Mouse (Mus musculus): ENCODE measurements around the gene Map7d3. TPM values are rescaled to one million over a fixed set of nuclear protein-coding genes. Genes with fewer than 3 reads are reported as not detected.
A peak's percentile ranks its signal among the peaks of the same experiment; 100 is the strongest.

Map7d3 gene
- total and polyA plus RNA-seq, 2 experiments = 0.09 TPM; not detected in 1

GRCm38 (mm10) chrX:56791268-56791667, 30.9 kb downstream of the Map7d3 start:
- DNase-seq (ENCODE audit: extremely low read depth, low read depth, low spot score) = peak; percentile 47

DNA sequence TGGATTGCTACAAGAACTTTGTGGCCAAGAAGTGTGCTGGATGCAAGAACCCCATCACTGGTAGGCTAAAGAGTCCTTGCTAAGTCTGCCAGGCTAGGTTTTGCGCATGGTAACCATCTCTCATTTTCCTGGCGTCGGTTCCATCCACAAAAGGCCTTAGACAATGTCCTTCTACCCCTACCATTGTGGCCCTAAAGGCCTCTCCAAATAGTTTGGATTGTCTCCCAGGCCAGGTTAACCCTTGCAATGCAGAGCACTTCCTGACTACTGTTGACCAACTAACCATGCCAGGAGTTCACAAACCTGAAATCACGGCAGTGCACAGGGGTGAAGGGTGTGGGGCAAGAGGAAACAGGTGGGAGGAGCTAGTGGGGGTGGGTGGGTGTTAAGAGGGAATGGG, 31.5 kb downstream of the Map7d3 start:
- no peak overlapping the region for H3K4me3 ChIP-seq (ENCODE audit: insufficient read depth, low read depth, low read length)
- H3K79me2 ChIP-seq (ENCODE audit: control insufficient read depth, insufficient read depth, low read length) = no peaks in the 10 kb centered on the region
- no peak for TF ChIP-seq POLR2A (IDR thresholded peaks at IDR 0.05; ENCODE audit: extremely low read depth, insufficient read depth, low read length)
- TF ChIP-seq CTCF (IDR thresholded peaks at IDR 0.05; ENCODE audit: low read depth, low read length) = no peak
- WGBS = 79% methylated on average over 4 of the region's 4 CpGs
- no peaks in the 10 kb centered on the region; the same call in 1 of the 2 replicates for H3K4me1 ChIP-seq (ENCODE audit: control insufficient read depth, insufficient read depth, low read length)
- no peak overlapping the region for H3K9ac ChIP-seq (ENCODE audit: low read depth, low read length)
- no peak overlapping the region for H3K27ac ChIP-seq (replicated peaks; ENCODE audit: insufficient read depth, low read depth, low read length)
- no peak for DNase-seq (ENCODE audit: extremely low read depth, low read depth, low spot score)
- H3K36me3 ChIP-seq (ENCODE audit: control insufficient read depth, insufficient read depth, low read length) = no peaks in the 10 kb centered on the region
- no peaks in the 10 kb centered on the region for H3K27me3 ChIP-seq (ENCODE audit: control insufficient read depth, insufficient read depth, low read length)

More at GRCm38 (mm10) chrX:56791268-56791667, 30.9 kb downstream of the Map7d3 start:
- peak; percentile 63 for TF ChIP-seq CTCF (IDR thresholded peaks at IDR 0.05; ENCODE audit: low read depth, low read length)
- no peak for TF ChIP-seq POLR2A (IDR thresholded peaks at IDR 0.05; ENCODE audit: extremely low read depth, insufficient read depth, low read length)
- 48% methylated on average over 15 of the region's 15 CpGs for WGBS
- H3K4me1 ChIP-seq (ENCODE audit: control insufficient read depth, insufficient read depth, low read length) = no peaks in the 10 kb centered on the region; the same call in 1 of the 2 replicates
- no peaks in the 10 kb centered on the region for H3K27me3 ChIP-seq (ENCODE audit: control insufficient read depth, insufficient read depth, low read length)
- no peaks in the 10 kb centered on the region for H3K79me2 ChIP-seq (ENCODE audit: control insufficient read depth, insufficient read depth, low read length)
- H3K36me3 ChIP-seq (ENCODE audit: control insufficient read depth, insufficient read depth, low read length) = no peaks in the 10 kb centered on the region
- H3K9ac ChIP-seq (ENCODE audit: low read depth, low read length) = no peak overlapping the region
- H3K27ac ChIP-seq (replicated peaks; ENCODE audit: insufficient read depth, low read depth, low read length) = no peak overlapping the region
- H3K4me3 ChIP-seq (ENCODE audit: insufficient read depth, low read depth, low read length) = no peak overlapping the region

GRCm38 (mm10) chrX:56787486-56787885, 34.6 kb downstream of the Map7d3 start:
- Histone ChIP-seq H3K36me3 (ENCODE audit: control insufficient read depth, insufficient read depth, low read length) (no peaks in the 10 kb centered on the region), H3K27me3 (ENCODE audit: control insufficient read depth, insufficient read depth, low read length) (no peaks in the 10 kb centered on the region), H3K9ac (ENCODE audit: low read depth, low read length) (no peak overlapping the region), H3K27ac (replicated peaks; ENCODE audit: insufficient read depth, low read depth, low read length) (no peak overlapping the region), H3K4me3 (ENCODE audit: insufficient read depth, low read depth, low read length) (no peak overlapping the region), H3K79me2 (ENCODE audit: control insufficient read depth, insufficient read depth, low read length) (no peaks in the 10 kb centered on the region), H3K4me1 (ENCODE audit: control insufficient read depth, insufficient read depth, low read length) (no peaks in the 10 kb centered on the region; the same call in 1 of the 2 replicates)
- TF ChIP-seq CTCF (IDR thresholded peaks at IDR 0.05; ENCODE audit: low read depth, low read length) = no peak
- no peak for TF ChIP-seq POLR2A (IDR thresholded peaks at IDR 0.05; ENCODE audit: extremely low read depth, insufficient read depth, low read length)
- WGBS = 85% methylated on average over 3 of the region's 3 CpGs
- DNase-seq (ENCODE audit: extremely low read depth, low read depth, low spot score) = no peak

DNA sequence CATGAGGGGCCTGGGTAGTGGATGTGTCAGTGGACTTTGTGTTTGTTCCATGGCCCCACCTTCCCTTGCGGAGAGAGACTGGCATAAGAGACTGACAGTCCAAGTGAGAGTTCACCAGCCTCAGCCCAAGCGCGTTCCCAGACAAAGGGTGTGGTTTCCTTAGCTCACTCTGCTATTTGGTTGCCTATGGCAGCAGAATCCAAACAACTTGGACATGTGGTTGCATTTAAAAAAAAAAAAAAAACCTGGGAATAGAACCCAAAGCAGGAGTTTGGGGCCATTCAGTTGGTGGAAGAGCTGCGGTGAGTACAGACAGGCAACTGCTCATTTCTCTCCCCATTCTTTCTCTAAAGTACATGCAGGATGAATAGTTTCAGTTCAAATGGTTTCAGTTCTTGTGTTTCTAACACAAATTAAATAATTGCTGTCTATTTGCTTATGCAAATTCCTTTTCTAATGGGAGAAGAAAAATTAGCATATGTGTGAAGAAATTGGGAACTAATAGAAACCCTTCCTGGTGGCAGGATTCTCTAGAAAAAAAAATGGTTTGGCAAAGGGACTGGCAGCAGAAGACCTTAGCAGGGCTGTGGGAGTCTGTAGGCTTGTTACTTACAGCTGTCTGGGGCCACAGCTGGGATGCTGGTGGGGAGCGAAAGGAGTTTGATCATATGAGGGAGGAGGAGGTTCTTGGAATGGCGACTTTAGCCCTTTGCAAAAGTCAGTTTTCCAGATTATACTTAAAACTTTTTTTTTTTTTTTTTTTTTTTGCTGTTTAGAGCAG, 35.7 kb downstream of the Map7d3 start:
- no peak overlapping the region for H3K4me3 ChIP-seq (ENCODE audit: insufficient read depth, low read depth, low read length)
- no peaks in the 10 kb centered on the region; the same call in 1 of the 2 replicates for H3K4me1 ChIP-seq (ENCODE audit: control insufficient read depth, insufficient read depth, low read length)
- TF ChIP-seq CTCF (IDR thresholded peaks at IDR 0.05; ENCODE audit: low read depth, low read length) = no peak
- TF ChIP-seq POLR2A (IDR thresholded peaks at IDR 0.05; ENCODE audit: extremely low read depth, insufficient read depth, low read length) = no peak
- no peak for DNase-seq (ENCODE audit: extremely low read depth, low read depth, low spot score)
- 72% methylated on average over 6 of the region's 6 CpGs for WGBS
- H3K27me3 ChIP-seq (ENCODE audit: control insufficient read depth, insufficient read depth, low read length) = no peaks in the 10 kb centered on the region
- no peak overlapping the region for H3K27ac ChIP-seq (replicated peaks; ENCODE audit: insufficient read depth, low read depth, low read length)
- no peak overlapping the region for H3K9ac ChIP-seq (ENCODE audit: low read depth, low read length)
- no peaks in the 10 kb centered on the region for H3K79me2 ChIP-seq (ENCODE audit: control insufficient read depth, insufficient read depth, low read length)
- no peaks in the 10 kb centered on the region for H3K36me3 ChIP-seq (ENCODE audit: control insufficient read depth, insufficient read depth, low read length)

DNA sequence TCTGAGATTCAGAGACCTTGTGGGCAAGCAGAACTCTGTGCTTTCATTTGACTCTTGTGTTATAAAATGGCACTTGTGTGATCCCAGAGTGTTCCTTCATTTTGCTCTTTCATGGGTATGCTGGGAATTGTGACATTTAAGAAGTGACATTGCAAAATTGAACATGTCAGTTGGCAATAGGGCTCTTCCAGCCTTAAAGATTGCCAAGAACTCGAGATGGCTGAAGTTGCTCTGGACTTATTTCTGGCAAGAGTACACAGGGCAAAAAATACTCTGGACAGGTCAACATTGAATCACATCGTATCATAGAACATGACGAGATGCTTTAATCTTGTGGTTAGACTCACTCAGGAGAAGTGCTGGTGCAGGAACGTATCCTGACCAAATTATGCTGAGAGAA, 48.8 kb downstream of the Map7d3 start:
- 28% methylated on average over 4 of the region's 4 CpGs for WGBS
- H3K4me1 ChIP-seq (ENCODE audit: control insufficient read depth, insufficient read depth, low read length) = peaks cover 4% of the 10 kb centered on the region; the same call in 1 of the 2 replicates
- no peak for TF ChIP-seq CTCF (IDR thresholded peaks at IDR 0.05; ENCODE audit: low read depth, low read length)
- no peak for TF ChIP-seq POLR2A (IDR thresholded peaks at IDR 0.05; ENCODE audit: extremely low read depth, insufficient read depth, low read length)
- H3K36me3 ChIP-seq (ENCODE audit: control insufficient read depth, insufficient read depth, low read length) = no peaks in the 10 kb centered on the region
- no peak overlapping the region for H3K9ac ChIP-seq (ENCODE audit: low read depth, low read length)
- H3K27ac ChIP-seq (replicated peaks; ENCODE audit: insufficient read depth, low read depth, low read length) = no peak overlapping the region
- no peak overlapping the region for H3K4me3 ChIP-seq (ENCODE audit: insufficient read depth, low read depth, low read length)
- H3K79me2 ChIP-seq (ENCODE audit: control insufficient read depth, insufficient read depth, low read length) = no peaks in the 10 kb centered on the region
- peak; percentile 78 for DNase-seq (ENCODE audit: extremely low read depth, low read depth, low spot score)
- H3K27me3 ChIP-seq (ENCODE audit: control insufficient read depth, insufficient read depth, low read length) = no peaks in the 10 kb centered on the region

DNA sequence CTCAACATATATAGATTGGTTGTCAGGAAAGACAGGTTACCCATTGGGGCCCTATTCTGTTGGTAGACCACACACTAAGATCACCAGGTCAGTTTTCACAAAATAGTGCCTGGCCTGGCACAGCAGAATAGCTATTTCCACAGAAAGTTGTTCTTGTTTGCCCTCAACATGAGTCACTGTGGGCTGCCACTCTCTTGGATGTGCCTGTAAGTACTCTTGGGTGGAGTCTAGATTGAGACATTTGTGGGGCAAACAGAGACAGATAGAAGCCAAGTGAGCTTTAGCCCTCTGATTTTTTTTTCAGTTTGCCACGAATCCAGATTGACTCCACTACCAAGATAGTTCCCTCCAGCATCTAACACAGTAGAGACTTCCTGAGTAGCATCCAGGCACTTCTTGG, 50.4 kb downstream of the Map7d3 start:
- no peak overlapping the region for H3K9ac ChIP-seq (ENCODE audit: low read depth, low read length)
- no peaks in the 10 kb centered on the region for H3K36me3 ChIP-seq (ENCODE audit: control insufficient read depth, insufficient read depth, low read length)
- no peak for TF ChIP-seq POLR2A (IDR thresholded peaks at IDR 0.05; ENCODE audit: extremely low read depth, insufficient read depth, low read length)
- TF ChIP-seq CTCF (IDR thresholded peaks at IDR 0.05; ENCODE audit: low read depth, low read length) = no peak
- H3K27me3 ChIP-seq (ENCODE audit: control insufficient read depth, insufficient read depth, low read length) = no peaks in the 10 kb centered on the region
- H3K4me3 ChIP-seq (ENCODE audit: insufficient read depth, low read depth, low read length) = no peak overlapping the region
- peak; percentile 87 for DNase-seq (ENCODE audit: extremely low read depth, low read depth, low spot score)
- H3K79me2 ChIP-seq (ENCODE audit: control insufficient read depth, insufficient read depth, low read length) = no peaks in the 10 kb centered on the region
- no peak overlapping the region for H3K27ac ChIP-seq (replicated peaks; ENCODE audit: insufficient read depth, low read depth, low read length)
- peaks cover 4% of the 10 kb centered on the region; the same call in 1 of the 2 replicates for H3K4me1 ChIP-seq (ENCODE audit: control insufficient read depth, insufficient read depth, low read length)
- 14% methylated on average over 1 of the region's 1 CpGs for WGBS
